In genomic region chr16:33829301-33829831, GRCm38 (mm10) we compare ENCODE assay signal across 8 mouse cellular contexts. TPM values are rescaled to one million over a fixed set of nuclear protein-coding genes. Genes with fewer than 3 reads are reported as not detected.
DNase-seq lines count a peak whose midpoint lies in the region; ATAC-seq lines count a peak whose summit lies in the region.

Itgb5 (plus strand) TSS chr16:33829665.

- H3K27me3 ChIP-seq in forebrain, embryonic 15.5 days, result peaks cover 28% of the 10 kb centered on the region
- H3K27me3 ChIP-seq in liver, embryonic 16.5 days (ENCODE audit: control insufficient read depth, insufficient read depth, low read depth, low read length), result peaks cover 43% of the 10 kb centered on the region
- peaks cover 18% of the 10 kb centered on the region for H3K27me3 ChIP-seq in neural tube, embryonic 14.5 days (ENCODE audit: control insufficient read depth, insufficient read depth, low read length)

- H3K9me3 ChIP-seq in forebrain, embryonic 15.5 days, result no peaks in the 10 kb centered on the region
- no peaks in the 10 kb centered on the region for H3K9me3 ChIP-seq in liver, embryonic 16.5 days (replicated peaks; ENCODE audit: control insufficient read depth, low read length)
- no peaks in the 10 kb centered on the region for H3K9me3 ChIP-seq in neural tube, embryonic 14.5 days (ENCODE audit: control insufficient read depth, low read length)

- under 1% methylated on average over 42 of the region's 43 CpGs for WGBS in forebrain, embryonic 15.5 days
- under 1% methylated on average over 43 of the region's 43 CpGs for WGBS in liver, embryonic 16.5 days (ENCODE audit: insufficient replicate concordance)
- WGBS in neural tube, embryonic 14.5 days, result under 1% methylated on average over 37 of the region's 43 CpGs

- no peaks in the 10 kb centered on the region for H3K36me3 ChIP-seq in forebrain, embryonic 15.5 days
- no peaks in the 10 kb centered on the region for H3K36me3 ChIP-seq in liver, embryonic 16.5 days (ENCODE audit: control insufficient read depth, insufficient read depth)
- H3K36me3 ChIP-seq in neural tube, embryonic 14.5 days (ENCODE audit: control insufficient read depth, insufficient read depth, low read length), result no peaks in the 10 kb centered on the region

- peak within 1 kb of the TSS; percentile 89 for H3K4me3 ChIP-seq in brown adipose tissue, adult 24 weeks (ENCODE audit: insufficient read depth, low read depth, low read length)
- peak within 1 kb of the TSS; percentile 71 for H3K4me3 ChIP-seq in forebrain, embryonic 15.5 days
- H3K4me3 ChIP-seq in liver, embryonic 16.5 days (ENCODE audit: low read depth, low read length), result peak within 1 kb of the TSS; percentile 68
- H3K4me3 ChIP-seq in neural tube, embryonic 14.5 days (ENCODE audit: low read depth, low read length), result peak within 1 kb of the TSS; percentile 70

- intact Hi-C loops in heart, postnatal 14 days (cut with DNase I), result no loop called here

- ATAC-seq in forebrain, embryonic 15.5 days (replicated peaks), result peak; percentile 51
- peak; percentile 82 for ATAC-seq in liver, embryonic 16.5 days (ENCODE audit: low read depth)
- ATAC-seq in neural tube, embryonic 14.5 days (ENCODE audit: low read depth), result peak; percentile 68

- peak within 1 kb of the TSS; percentile 64 for H3K9ac ChIP-seq in forebrain, embryonic 15.5 days (replicated peaks)
- H3K9ac ChIP-seq in liver, embryonic 16.5 days (ENCODE audit: low read depth, low read length), result peak within 1 kb of the TSS; percentile 62
- peak within 1 kb of the TSS; percentile 55 for H3K9ac ChIP-seq in neural tube, embryonic 14.5 days (replicated peaks; ENCODE audit: low read depth, low read length)

- DNase-seq in Muller cell, postnatal 12 days (ENCODE audit: inconsistent ontology term), result peak; percentile 88
- DNase-seq in heart, postnatal 14 days, result peak; percentile 82 to 85
- peak; percentile 83 to 89 for DNase-seq in kidney, postnatal 4 days
- DNase-seq in urinary bladder, postnatal 36 days (ENCODE audit: low spot score in 2 of 2), result peak; percentile 78 to 80

- peak within 1 kb of the TSS; percentile 100 for H3K4me2 ChIP-seq in forebrain, embryonic 15.5 days (replicated peaks)
- H3K4me2 ChIP-seq in liver, embryonic 16.5 days (ENCODE audit: low read depth, low read length), result peak within 1 kb of the TSS; percentile 70
- H3K4me2 ChIP-seq in neural tube, embryonic 14.5 days (ENCODE audit: low read depth, low read length), result peak within 1 kb of the TSS; percentile 99

- H3K27ac ChIP-seq in brown adipose tissue, adult 24 weeks (replicated peaks; ENCODE audit: low read depth, low read length), result peak within 1 kb of the TSS; percentile 84
- H3K27ac ChIP-seq in forebrain, embryonic 15.5 days (replicated peaks), result no peak within 1 kb of the TSS
- peak within 1 kb of the TSS; percentile 63 for H3K27ac ChIP-seq in liver, embryonic 16.5 days (ENCODE audit: low read length)
- H3K27ac ChIP-seq in neural tube, embryonic 14.5 days (ENCODE audit: low read depth, low read length), result 0 out of 2 replicates have a peak within 1 kb of the TSS, but pooled peaks have one; percentile 28

- H3K4me1 ChIP-seq in brown adipose tissue, adult 24 weeks (ENCODE audit: control insufficient read depth, insufficient read depth, insufficient read length, low read length), result peaks cover 6% of the 10 kb centered on the region
- H3K4me1 ChIP-seq in forebrain, embryonic 15.5 days, result peaks cover 41% of the 10 kb centered on the region
- peaks cover 4% of the 10 kb centered on the region; the same call in 1 of the 2 replicates for H3K4me1 ChIP-seq in liver, embryonic 16.5 days (ENCODE audit: control insufficient read depth, low read depth, low read length)
- peaks cover 26% of the 10 kb centered on the region; the same call in 1 of the 2 replicates for H3K4me1 ChIP-seq in neural tube, embryonic 14.5 days (ENCODE audit: control insufficient read depth, insufficient read depth, low read length)

RNA-seq across cellular contexts. Expression of gene Itgb5, which starts in this region (rescaled TPM):
- 42.1 and 53.4 TPM in 2 replicates for polyA plus RNA-seq in brown adipose tissue, adult 24 weeks (2012; ENCODE audit: insufficient read depth, insufficient read length, missing spikeins)
- 10.6 and 13.3 TPM in 2 replicates for polyA plus RNA-seq in forebrain, embryonic 15.5 days (2015; fragmentation: Nextera tagmentation; extraction: Ambion mirVana)
- total RNA-seq in heart, postnatal 14 days (2021), result 10 to 100 TPM; 66.7 to 72.8 TPM
- polyA plus RNA-seq in liver, embryonic 16.5 days (2015; fragmentation: Nextera tagmentation; extraction: Ambion mirVana), result 4.6 and 4.9 TPM in 2 replicates
- 13.8 and 22.0 TPM in 2 replicates for polyA plus RNA-seq in neural tube, embryonic 14.5 days (2014; fragmentation: Nextera tagmentation; extraction: Ambion mirVana)
